Mouse (Mus musculus): ENCODE data around the gene Hoxd4.

The Hoxd4 gene

DNA sequence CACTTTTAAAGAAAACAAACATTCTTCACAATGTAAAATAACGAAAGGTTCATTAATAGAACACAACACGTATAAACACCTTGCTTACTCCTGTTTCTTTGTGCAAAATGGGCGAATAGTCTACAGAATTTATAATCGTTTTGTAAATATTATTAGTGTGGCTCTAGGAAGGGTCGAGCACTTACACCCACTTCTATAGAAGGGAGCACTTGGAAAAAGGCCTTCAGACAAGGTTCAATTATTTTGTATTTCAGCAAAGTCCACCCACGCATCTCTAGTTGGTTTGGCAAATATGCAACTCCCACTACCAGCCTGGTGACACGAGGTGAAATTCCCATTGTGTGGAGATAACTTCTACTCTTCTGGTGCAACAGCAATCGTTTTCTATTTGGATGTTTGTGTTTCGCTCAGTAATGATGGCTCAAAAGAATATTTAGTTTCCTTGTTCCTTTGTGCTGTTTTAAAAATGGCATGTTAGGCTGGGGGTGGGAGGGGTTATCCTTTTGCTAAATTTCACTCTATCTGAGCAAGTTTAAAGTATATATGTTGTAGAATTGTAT is 36.8 kb downstream of the Hoxd4 start:
- DNase-seq: no peak

GRCm38 (mm10) chr2:74749337-74750121 is 37.8 kb downstream of the Hoxd4 start:
- DNase-seq: peak; percentile 48

- no peak for DNase-seq
Measured at GRCm38 (mm10) chr2:74750731-74751250, 39.1 kb downstream of the Hoxd4 start.

DNA sequence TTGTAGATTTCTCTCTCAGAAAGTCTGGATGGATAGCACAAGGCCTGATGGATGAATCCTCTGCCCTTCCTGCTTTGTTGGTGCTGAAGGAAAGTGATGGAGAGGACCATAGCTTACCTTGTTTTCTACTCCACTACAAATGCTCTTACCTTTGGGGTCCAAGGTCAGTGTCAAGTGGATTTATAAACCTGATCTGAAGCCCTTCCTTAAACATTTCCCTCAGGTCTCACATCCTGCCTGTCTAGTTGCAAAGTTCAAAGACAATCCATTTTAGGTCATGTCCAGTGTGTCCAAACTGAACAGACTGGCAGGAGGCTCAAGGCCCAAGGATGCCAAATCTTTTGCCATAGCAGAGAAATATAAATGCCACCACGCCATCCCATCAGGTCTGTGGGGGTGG is 40.1 kb downstream of the Hoxd4 start:
- DNase-seq: no peak

- no peak for DNase-seq
Measured at GRCm38 (mm10) chr2:74752431-74753174, 40.9 kb downstream of the Hoxd4 start.

DNA sequence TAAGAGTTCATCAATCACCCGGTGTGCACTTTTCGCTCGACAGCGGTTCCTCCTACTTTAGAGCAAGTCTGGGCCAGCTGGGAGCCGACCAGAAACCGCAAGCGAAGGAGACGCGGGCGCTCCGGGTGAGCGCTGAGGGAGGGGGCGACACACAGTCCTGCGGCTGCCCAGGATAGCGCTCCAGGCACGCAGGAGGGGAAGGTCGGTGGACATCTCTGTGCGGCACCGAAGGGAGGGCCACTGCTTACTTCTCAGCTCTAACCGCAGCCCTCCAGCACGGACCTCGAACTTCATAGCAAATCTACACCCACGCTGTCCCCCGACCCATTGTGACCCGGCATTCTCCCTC is 41.4 kb downstream of the Hoxd4 start:
- DNase-seq: no peak

GRCm38 (mm10) chr2:74753711-74754110 is 42.0 kb downstream of the Hoxd4 start:
- DNase-seq: no peak

DNA sequence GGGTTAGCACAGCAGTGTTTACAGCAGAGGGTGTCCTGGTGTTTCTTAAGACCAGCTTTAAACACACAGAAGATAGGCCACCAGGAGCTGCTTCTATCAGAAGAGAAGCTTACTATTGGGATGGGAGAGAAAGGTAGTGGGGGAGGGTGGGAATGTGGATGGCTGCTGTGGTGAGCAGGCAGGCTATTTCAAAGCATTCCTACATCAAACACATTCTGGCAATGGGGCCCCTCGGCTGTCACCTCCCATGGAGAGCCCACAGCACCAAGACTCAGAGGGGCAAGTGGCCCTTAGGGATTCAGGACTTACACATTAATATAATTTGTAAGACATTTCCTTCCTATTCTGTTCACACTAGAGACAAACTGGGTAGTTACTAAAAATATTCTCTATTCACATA is 48.4 kb downstream of the Hoxd4 start:
- no peak for DNase-seq

GRCm38 (mm10) chr2:74761941-74762340 is 50.2 kb downstream of the Hoxd4 start:
- no peak for DNase-seq

DNA sequence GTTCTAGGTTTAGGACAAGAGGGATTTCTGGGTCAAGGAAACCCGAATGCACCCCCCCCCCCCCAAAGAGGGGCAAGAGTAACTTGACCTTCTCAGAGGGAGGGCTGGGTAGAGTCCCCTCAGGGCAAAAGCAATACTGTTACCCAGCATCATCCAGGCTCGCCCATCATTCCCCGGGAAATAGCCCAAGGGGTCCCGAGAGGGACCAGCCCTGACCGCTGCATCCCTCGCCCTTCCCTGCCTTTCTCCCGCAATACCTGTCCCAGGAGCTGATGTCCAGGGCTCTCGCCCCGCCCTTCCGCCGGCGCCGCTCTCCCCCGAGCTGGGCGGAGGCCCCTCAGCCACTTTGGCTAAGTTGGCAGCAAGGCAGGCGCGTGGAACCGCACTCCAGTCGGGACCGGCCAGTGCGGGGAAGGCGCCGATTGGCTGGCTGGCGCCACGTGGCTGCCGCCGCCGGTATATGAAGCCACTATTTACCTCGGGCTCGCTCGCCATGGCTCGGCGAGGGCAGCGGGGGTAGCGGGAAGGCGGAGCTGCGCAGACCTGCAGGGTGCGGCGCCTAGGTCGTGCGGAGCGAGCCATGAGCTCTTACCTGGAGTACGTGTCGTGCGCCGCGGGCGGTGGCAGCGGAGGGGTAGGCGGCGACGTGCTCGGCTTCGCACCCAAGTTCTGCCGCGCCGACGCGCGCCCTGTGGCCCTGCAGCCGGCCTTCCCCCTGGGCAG is 51.0 kb downstream of the Hoxd4 start, which contains the start of gene Hoxd1:
Gene Hoxd1 (plus strand): TSS at position 459 of the 723 bp plus-strand sequence.
- peak; percentile 5 for DNase-seq

DNA sequence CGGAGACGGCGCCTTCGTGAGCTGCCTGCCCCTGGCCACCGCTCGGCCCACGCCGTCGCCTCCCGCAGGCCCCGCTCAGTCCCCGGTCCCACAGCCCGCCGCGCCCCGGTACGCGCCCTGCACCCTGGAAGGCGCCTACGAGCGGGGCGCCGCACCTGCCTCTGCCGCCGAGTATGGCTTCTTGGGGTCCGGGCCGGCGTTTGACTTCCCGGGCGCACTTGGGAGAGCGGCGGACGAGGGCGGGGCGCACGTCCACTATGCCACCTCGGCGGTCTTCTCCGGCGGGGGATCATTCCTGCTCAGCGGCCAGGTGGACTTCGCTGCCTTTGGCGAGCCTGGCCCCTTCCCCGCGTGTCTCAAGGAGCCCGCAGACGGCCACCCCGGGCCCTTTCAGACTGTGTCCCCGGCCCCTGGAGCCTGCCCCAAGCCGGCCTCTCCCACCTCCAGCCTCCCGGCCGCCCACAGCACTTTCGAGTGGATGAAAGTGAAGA is 51.6 kb downstream of the Hoxd4 start:
- DNase-seq: no peak

DNA sequence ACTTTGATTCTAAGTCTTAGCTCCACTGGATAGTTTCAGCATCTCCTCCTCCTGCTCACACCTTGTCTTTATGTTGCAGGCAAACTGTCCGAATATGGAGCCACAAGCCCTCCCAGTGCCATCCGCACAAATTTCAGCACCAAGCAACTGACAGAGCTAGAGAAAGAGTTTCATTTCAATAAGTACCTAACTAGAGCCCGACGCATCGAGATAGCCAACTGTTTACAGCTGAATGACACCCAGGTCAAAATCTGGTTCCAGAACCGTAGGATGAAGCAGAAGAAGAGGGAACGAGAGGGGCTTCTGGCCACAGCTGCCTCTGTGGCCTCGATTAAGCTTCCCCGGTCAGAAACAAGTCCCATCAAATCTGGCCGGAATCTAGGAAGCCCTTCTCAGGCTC is 52.2 kb downstream of the Hoxd4 start:
- DNase-seq: no peak

GRCm38 (mm10) chr2:74774359-74774758 is 62.6 kb downstream of the Hoxd4 start:
- DNase-seq: no peak

- no peak for DNase-seq
Measured at GRCm38 (mm10) chr2:74777536-74778275, 66.0 kb downstream of the Hoxd4 start.

All from thymus, postnatal 14 days (tissue).